Mouse (Mus musculus): ENCODE results near the gene Obp1b.
"Not testable (repeated sequence)": the region's sequence is repeated elsewhere in the genome, so short reads cannot be mapped to it uniquely, and the experiment has no call there.

Gene Obp1b

DNA sequence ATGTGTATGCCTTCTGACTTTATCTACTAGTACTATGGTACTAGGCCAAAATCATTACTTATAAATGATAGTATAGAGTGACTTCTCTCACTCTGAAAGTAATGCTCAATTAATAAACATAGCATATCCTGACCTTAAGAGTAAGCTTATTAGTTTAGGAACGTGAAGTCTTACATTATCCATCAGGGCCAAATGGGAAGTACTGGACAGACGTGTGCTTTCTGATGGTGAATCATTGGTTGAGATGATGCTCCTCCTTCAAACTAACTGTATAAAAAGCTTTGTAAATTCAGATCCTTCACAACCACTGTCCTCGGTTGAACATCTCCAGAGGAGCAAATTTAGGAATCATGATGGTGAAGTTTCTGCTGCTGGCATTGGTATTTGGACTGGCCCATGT lies at the start of gene Obp1b:
Gene Obp1b, plus strand, starts transcription at position 301 of the 400 bp plus-strand sequence.
- in situ Hi-C loops (cut with MboI) = not testable (repeated sequence)

- in situ Hi-C loops (cut with MboI) = not testable (repeated sequence)
Measured at GRCm38 (mm10) chrX:78202220-78202619, 15.6 kb downstream of the Obp1b start.

DNA sequence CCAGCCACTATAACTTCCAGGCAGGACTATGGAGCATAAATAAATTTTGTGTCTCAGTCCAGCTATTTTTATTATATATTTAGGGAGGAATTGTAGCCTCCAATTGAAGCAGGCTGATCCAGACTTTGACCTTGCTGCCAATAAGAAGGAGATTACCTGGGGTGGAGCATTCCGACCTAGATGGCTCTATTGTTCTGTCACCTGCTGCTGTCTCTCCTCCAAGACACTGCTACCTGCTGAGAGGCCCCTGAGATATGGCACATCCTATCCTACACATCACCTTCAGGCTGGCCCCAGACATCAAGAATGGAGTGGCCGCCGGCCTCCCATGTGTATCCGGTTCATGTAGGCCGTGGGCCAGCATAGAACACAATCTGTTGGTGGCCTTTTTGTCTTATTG lies 16.3 kb downstream of the Obp1b start:
- in situ Hi-C loops (cut with MboI) = no loop called here

All from mature B cell (primary cell).